Mouse (Mus musculus) CH12.LX (cell line): ENCODE measurements around the gene Fam13c. TPM values are rescaled to one million over a fixed set of nuclear protein-coding genes. Genes with fewer than 3 reads are reported as not detected.

Source experiments
- DNase-seq: peaks from one replicate; pipeline ENCODE4 v3.0.0-alpha.2; 2013; ENCODE audit errors: extremely low read depth
- H3K27ac ChIP-seq: 2 replicates; pipeline ENCODE4 v1.5.1; 2012; ENCODE audit warnings: low read depth, mild to moderate bottlenecking, control low read depth, moderate library complexity; ENCODE audit not compliant: insufficient read depth
- H3K27me3 ChIP-seq: replicated peaks from 2 replicates; pipeline ENCODE3; 2012; ENCODE audit warnings: inconsistent platforms
- H3K36me3 ChIP-seq, 2 experiments: replicated peaks in 1 of 2; 2 replicates each; pipeline versions ENCODE3 to v1.6.1; 2012; ENCODE audit warnings: inconsistent platforms in 1 of 2, low read length in 1 of 2, mild to moderate bottlenecking in 1 of 2, mixed read lengths in 1 of 2, moderate library complexity in 1 of 2; ENCODE audit not compliant: control insufficient read depth in 1 of 2, insufficient read depth in 1 of 2
- H3K4me1 ChIP-seq, 2 experiments: 2 replicates each; pipeline ENCODE4 v1.6.1; 2012; ENCODE audit warnings: inconsistent platforms in 1 of 2, moderate library complexity in 1 of 2; ENCODE audit not compliant: insufficient read depth in 2 of 2, control insufficient read depth in 1 of 2
- H3K4me2 ChIP-seq: 2 replicates; pipeline ENCODE4 v1.6.1; 2012; ENCODE audit warnings: low read depth, mild to moderate bottlenecking, control low read depth; ENCODE audit not compliant: poor library complexity, insufficient read depth, severe bottlenecking
- H3K4me3 ChIP-seq, 3 experiments: fragments of 150-350 bp in 1 of 3; sonication (generic) in 1 of 3; replicated peaks in 1 of 3; 2 replicates each; pipeline versions ENCODE3 to v1.5.1; 2011 to 2012; ENCODE audit warnings: low read depth in 2 of 3, low read length in 2 of 3, mild to moderate bottlenecking in 2 of 3, moderate library complexity in 2 of 3, control low read depth in 1 of 3, improper control_type of control experiment in 1 of 3, inconsistent platforms in 1 of 3, mixed read lengths in 1 of 3; ENCODE audit not compliant: poor library complexity in 1 of 3
- H3K79me2 ChIP-seq: replicated peaks from 2 replicates; pipeline ENCODE4 v1.6.1; 2012; ENCODE audit warnings: mild to moderate bottlenecking, moderate library complexity; ENCODE audit not compliant: control insufficient read depth, poor library complexity, insufficient read depth, severe bottlenecking; ENCODE audit errors: extremely low read depth
- H3K9ac ChIP-seq: 2 replicates; pipeline ENCODE4 v1.6.1; 2012; ENCODE audit warnings: low read depth, mild to moderate bottlenecking, control low read depth, moderate library complexity; ENCODE audit not compliant: insufficient read depth
- H3K9me3 ChIP-seq: replicated peaks from 2 replicates; pipeline ENCODE3; 2012; ENCODE audit warnings: low read length, inconsistent platforms, mixed read lengths
- BHLHE40 ChIP-seq: IDR thresholded peaks from 2 replicates; pipeline ENCODE4 v1.6.1; 2011; ENCODE audit warnings: mild to moderate bottlenecking, low read depth, low read length, improper control_type of control experiment
- CHD2 ChIP-seq: IDR thresholded peaks from 2 replicates; pipeline ENCODE4 v1.6.1; 2011; ENCODE audit warnings: low read length, improper control_type of control experiment
- E2F4 ChIP-seq: IDR thresholded peaks from 2 replicates; pipeline ENCODE4 v1.6.1; 2011; ENCODE audit warnings: low read depth, low read length, improper control_type of control experiment; ENCODE audit not compliant: insufficient replicate concordance
- ELF1 ChIP-seq: IDR thresholded peaks from 2 replicates; pipeline ENCODE4 v1.6.1; 2014; ENCODE audit warnings: low read depth, mild to moderate bottlenecking, inconsistent platforms, low read length, improper control_type of control experiment
- HCFC1 ChIP-seq: IDR thresholded peaks from 2 replicates; pipeline ENCODE4 v1.6.1; 2012; ENCODE audit warnings: low read depth, mild to moderate bottlenecking, inconsistent platforms, low read length, improper control_type of control experiment
- IRF4 ChIP-seq: IDR thresholded peaks from 2 replicates; pipeline ENCODE4 v1.6.1; 2014; ENCODE audit warnings: low read depth, mild to moderate bottlenecking, inconsistent platforms, low read length, improper control_type of control experiment
- JUND ChIP-seq: conservative IDR thresholded peaks from 2 replicates; pipeline ENCODE4 v1.6.1; 2011; ENCODE audit warnings: low read depth, low read length, improper control_type of control experiment
- MXI1 ChIP-seq: IDR thresholded peaks from 2 replicates; pipeline ENCODE4 v1.6.1; 2011; ENCODE audit warnings: mild to moderate bottlenecking, low read depth, low read length, improper control_type of control experiment
- TBP ChIP-seq: conservative IDR thresholded peaks from 2 replicates; pipeline ENCODE4 v1.6.1; 2011; ENCODE audit warnings: low read depth, low read length, improper control_type of control experiment
- UBTF ChIP-seq: IDR thresholded peaks from 2 replicates; pipeline ENCODE4 v1.6.1; 2012; ENCODE audit warnings: low read depth, mild to moderate bottlenecking, inconsistent platforms, low read length, improper control_type of control experiment, moderate library complexity
- USF2 ChIP-seq: conservative IDR thresholded peaks from 2 replicates; pipeline ENCODE4 v1.6.1; 2011; ENCODE audit warnings: low read depth, low read length, improper control_type of control experiment
- ZC3H11A ChIP-seq: IDR thresholded peaks from 2 replicates; pipeline ENCODE4 v1.6.1; 2012; ENCODE audit warnings: low read depth, mild to moderate bottlenecking, inconsistent platforms, low read length, improper control_type of control experiment
- ZKSCAN1 ChIP-seq: IDR thresholded peaks from 2 replicates; pipeline ENCODE4 v1.6.1; 2012; ENCODE audit warnings: low read depth, inconsistent platforms, low read length, improper control_type of control experiment, borderline replicate concordance
- ZMIZ1 ChIP-seq: IDR thresholded peaks from 2 replicates; pipeline ENCODE4 v1.6.1; 2012; ENCODE audit warnings: low read depth, mild to moderate bottlenecking, inconsistent platforms, low read length, improper control_type of control experiment
- ZNF384 ChIP-seq: IDR thresholded peaks from 2 replicates; pipeline ENCODE4 v1.6.1; 2012; ENCODE audit warnings: low read depth, low read length, improper control_type of control experiment, inconsistent platforms
- dilution Hi-C: fragments of 300-500 bp; cut with MboI; formaldehyde crosslinking; loops from 2 replicates; pipeline ENCODE4 v1.14.3; 2020; ENCODE audit warnings: low sequenced_read_pairs; ENCODE audit not compliant: extremely low pct_unique_long_range_greater_than_20kb, extremely low pct_ligation_motif_present
- in situ Hi-C: fragments of 300-500 bp; cut with MboI; formaldehyde crosslinking; loops from 3 replicates; pipeline ENCODE4 v1.14.3; 2019; ENCODE audit warnings: low sequenced_read_pairs, low pct_ligation_motif_present, low pct_unique_long_range_greater_than_20kb, mixed read lengths
- polyA plus RNA-seq: library from polyadenylated mRNA; unstranded; fragments of >175 nt; gene quantifications from 2 replicates; pipeline ENCODE4 v1.2.1, GENCODE M21; 2012; ENCODE audit warnings: low read depth; ENCODE audit not compliant: insufficient read length
- total RNA-seq, 2 experiments: library from RNA; depleted of rRNA; stranded (reverse); fragments of 300-350 nt in 1 of 2; fragments of >200 nt in 1 of 2; gene quantifications; 2 replicates each; pipeline ENCODE4 v1.2.3; 2012 to 2014

The Fam13c gene
- total RNA-seq (2012; rRNA removed) (not detected in 2 replicates), total RNA-seq (2014; rRNA removed) (not detected in 2 replicates), polyA plus RNA-seq (not detected in 2 replicates)

- H3K79me2 ChIP-seq, result no peaks in the 10 kb centered on the region
- in situ Hi-C loops, result no loop called here
- H3K4me3 ChIP-seq, result peak within 1 kb of the TSS in 1 of 3 experiments; percentile 13
- no peak within 1 kb of the TSS for H3K27ac ChIP-seq
- no peak for DNase-seq
- no peak within 1 kb of the TSS for H3K4me2 ChIP-seq
- no peak within 1 kb of the TSS for H3K9ac ChIP-seq
- TF ChIP-seq ZNF384 (no peak), UBTF (no peak), MXI1 (no peak), TBP (no peak), HCFC1 (no peak), ZMIZ1 (no peak), USF2 (no peak), ELF1 (no peak), E2F4 (no peak), IRF4 (no peak), CHD2 (no peak), BHLHE40 (no peak), ZKSCAN1 (no peak), JUND (no peak)
- TF ChIP-seq, all 38 proteins: peak for 0
- dilution Hi-C loops, result no loop called here
- Histone ChIP-seq H3K4me1 (no peaks in the 10 kb centered on the region), H3K36me3 (no peaks in the 10 kb centered on the region), H3K9me3 (peaks cover 66% of the 10 kb centered on the region), H3K27me3 (no peaks in the 10 kb centered on the region)
These were observed at the start of gene Fam13c for GRCm38 (mm10) chr10:70439676-70440521. Fam13c (plus strand) TSS chr10:70440481.

GRCm38 (mm10) chr10:70395900-70396299 lies 44.4 kb upstream of the Fam13c start:
- H3K9ac ChIP-seq, result no peak overlapping the region
- in situ Hi-C loops, result no loop called here
- no peaks in the 10 kb centered on the region for H3K27me3 ChIP-seq
- no peaks in the 10 kb centered on the region for H3K4me1 ChIP-seq
- dilution Hi-C loops, result no loop called here
- TF ChIP-seq ZC3H11A, result no peak
- peaks cover 57% of the 10 kb centered on the region for H3K9me3 ChIP-seq
- H3K36me3 ChIP-seq, result no peaks in the 10 kb centered on the region
- H3K4me3 ChIP-seq, result no peak overlapping the region
- no peak for DNase-seq
- no peak overlapping the region for H3K4me2 ChIP-seq
- H3K27ac ChIP-seq, result no peak overlapping the region
- no peaks in the 10 kb centered on the region for H3K79me2 ChIP-seq
